Mouse (Mus musculus): ENCODE results near the gene Hist1h3d. TPM values are rescaled to one million over a fixed set of nuclear protein-coding genes. Genes with fewer than 3 reads are reported as not detected.

Gene Hist1h3d
- total and polyA plus RNA-seq, 2 experiments from 2014 or later: 0.96 to 173 TPM

DNA sequence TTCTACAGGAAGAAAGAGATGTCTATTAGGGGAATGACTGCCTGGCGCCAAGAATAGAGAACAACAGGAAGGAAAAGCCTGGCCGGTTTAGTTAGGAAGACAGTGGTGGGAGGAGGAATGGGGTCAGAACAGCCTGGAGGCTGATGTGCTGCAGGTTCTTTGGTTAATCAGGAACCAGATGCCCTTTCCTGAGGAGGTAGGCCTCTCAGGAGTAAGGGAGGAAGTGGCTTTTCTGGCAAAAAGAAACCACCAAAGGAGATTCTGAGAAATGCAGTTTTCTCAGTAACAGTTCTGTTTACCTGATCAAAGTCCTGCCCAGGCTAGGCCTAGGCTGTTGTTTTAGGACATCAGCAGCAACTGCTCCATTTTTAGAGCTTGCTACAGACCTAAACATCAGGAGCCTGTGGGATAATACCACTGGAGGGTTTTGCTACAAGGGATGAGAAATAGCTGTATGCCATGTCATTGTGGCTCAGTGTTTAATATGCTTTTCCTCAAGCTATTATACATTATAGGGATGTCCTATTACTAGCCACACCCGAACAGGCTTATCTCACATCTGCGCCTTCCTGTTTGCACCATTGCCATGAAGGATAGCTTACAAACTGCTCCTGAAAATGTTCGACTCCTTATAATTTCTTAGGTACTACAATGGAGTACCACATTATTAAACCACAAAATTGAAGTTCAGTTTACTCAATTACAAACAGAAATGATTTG lies 17.6 kb downstream of the Hist1h3d start:
- Histone ChIP-seq H3K9ac (replicated peaks; ENCODE audit: low read length) (no peak overlapping the region), H3K36me3 (ENCODE audit: insufficient read depth, low read length) (no peaks in the 10 kb centered on the region), H3K27me3 (ENCODE audit: insufficient read depth, low read length) (no peaks in the 10 kb centered on the region), H3K4me3 (ENCODE audit: low read length) (no peak overlapping the region), H3K27ac (no peak overlapping the region), H3K9me3 (ENCODE audit: low read length) (no peaks in the 10 kb centered on the region), H3K4me2 (ENCODE audit: low read depth, low read length) (no peak overlapping the region), H3K4me1 (ENCODE audit: insufficient read depth, low read length) (no peaks in the 10 kb centered on the region)
- TF ChIP-seq CTCF (IDR thresholded peaks at IDR 0.05; ENCODE audit: low read depth): no peak
- ATAC-seq (no peak), DNase-seq (ENCODE audit: low spot score) (no peak)
- 86% methylated on average over 5 of the region's 5 CpGs for WGBS

DNA sequence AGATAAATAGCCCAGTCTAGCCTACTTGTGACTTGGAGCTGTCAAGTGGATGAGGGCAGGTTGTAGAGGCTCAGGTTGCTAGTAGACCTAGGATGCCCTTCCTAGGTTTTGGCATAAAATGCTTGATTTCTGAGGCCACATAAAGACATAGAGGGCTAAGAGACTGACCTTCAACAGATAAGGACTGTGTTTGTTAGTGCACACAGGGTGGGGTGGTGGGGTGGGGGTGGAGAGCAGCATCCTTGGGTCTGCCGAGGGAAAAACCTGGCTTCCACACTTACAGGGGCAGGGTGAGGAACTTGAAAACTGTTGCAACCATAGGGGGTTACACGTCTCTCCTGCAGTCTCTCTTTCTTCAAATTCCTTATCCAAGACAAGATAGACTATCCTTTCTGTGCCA lies 19.6 kb downstream of the Hist1h3d start:
- DNase-seq (ENCODE audit: low spot score) (no peak), ATAC-seq (no peak)
- H3K27me3 ChIP-seq (ENCODE audit: insufficient read depth, low read length): no peaks in the 10 kb centered on the region
- no peaks in the 10 kb centered on the region for H3K36me3 ChIP-seq (ENCODE audit: insufficient read depth, low read length)
- H3K9me3 ChIP-seq (ENCODE audit: low read length): no peaks in the 10 kb centered on the region
- 78% methylated on average over 2 of the region's 2 CpGs for WGBS
- no peak overlapping the region for H3K27ac ChIP-seq
- H3K4me3 ChIP-seq (ENCODE audit: low read length): no peak overlapping the region
- H3K9ac ChIP-seq (replicated peaks; ENCODE audit: low read length): no peak overlapping the region
- H3K4me2 ChIP-seq (ENCODE audit: low read depth, low read length): no peak overlapping the region
- no peak for TF ChIP-seq CTCF (IDR thresholded peaks at IDR 0.05; ENCODE audit: low read depth)
- no peaks in the 10 kb centered on the region for H3K4me1 ChIP-seq (ENCODE audit: insufficient read depth, low read length)

DNA sequence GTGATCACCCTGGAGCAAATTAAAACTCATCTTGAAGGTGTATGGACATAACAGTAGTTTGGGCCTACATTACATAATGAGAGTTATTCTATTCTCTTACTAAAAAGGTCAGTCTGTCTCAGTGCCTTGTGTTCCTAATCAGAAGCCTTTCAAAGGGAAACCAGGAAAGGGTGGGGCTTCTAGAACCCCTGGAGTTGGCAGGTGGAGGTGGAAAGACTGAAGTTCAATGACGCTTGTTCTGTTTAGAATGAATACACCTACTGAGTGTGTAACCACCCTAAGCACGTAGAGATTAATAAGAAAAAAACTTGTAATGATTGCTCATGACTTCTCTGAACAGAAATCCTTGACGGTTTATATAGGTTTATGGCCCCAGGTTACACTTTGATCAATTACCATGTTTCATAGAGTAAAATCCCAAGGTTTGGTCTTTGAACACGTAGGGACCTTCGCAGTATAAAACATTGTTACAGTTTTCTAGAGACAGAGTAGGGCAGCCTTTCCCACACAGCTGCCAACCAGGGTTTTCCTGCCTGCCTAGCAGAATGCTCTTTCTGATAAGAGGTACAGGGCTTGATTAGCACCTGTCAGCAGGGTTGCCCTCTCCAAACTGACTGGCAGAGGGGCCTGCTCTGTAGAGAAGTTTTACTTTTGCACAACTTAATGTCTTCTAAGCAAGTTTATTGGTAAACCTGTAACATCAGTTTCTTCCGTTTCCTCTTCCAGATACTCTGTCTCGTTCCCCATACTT lies 20.2 kb downstream of the Hist1h3d start:
- DNase-seq (ENCODE audit: low spot score) (no peak), ATAC-seq (no peak)
- WGBS: 87% methylated on average over 7 of the region's 7 CpGs
- Histone ChIP-seq H3K9ac (replicated peaks; ENCODE audit: low read length) (no peak overlapping the region), H3K4me2 (ENCODE audit: low read depth, low read length) (no peak overlapping the region), H3K36me3 (ENCODE audit: insufficient read depth, low read length) (no peaks in the 10 kb centered on the region), H3K27me3 (ENCODE audit: insufficient read depth, low read length) (no peaks in the 10 kb centered on the region), H3K4me1 (ENCODE audit: insufficient read depth, low read length) (no peaks in the 10 kb centered on the region), H3K9me3 (ENCODE audit: low read length) (no peaks in the 10 kb centered on the region), H3K27ac (no peak overlapping the region), H3K4me3 (ENCODE audit: low read length) (no peak overlapping the region)
- TF ChIP-seq CTCF (IDR thresholded peaks at IDR 0.05; ENCODE audit: low read depth): no peak

DNA sequence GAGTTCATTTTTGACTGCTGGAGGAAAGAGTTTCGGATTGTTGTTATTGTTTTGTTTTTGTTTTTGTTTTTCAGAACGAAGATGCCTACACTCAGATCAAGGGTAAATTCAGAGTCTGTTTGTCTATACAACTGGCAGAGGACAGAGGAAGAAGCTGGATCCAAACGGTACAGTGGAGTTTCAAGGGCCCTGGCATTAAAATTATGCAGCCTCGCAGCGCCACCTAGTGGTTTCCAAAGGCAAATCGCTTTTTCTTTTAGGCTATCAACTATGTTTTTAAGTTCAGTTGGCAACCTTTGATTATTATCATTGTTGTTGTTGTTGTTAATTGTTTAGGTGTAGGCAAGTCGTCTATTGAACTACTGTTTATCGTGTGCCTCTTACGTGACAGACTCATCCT lies 22.4 kb downstream of the Hist1h3d start:
- 8% methylated on average over 9 of the region's 9 CpGs for WGBS
- TF ChIP-seq CTCF (IDR thresholded peaks at IDR 0.05; ENCODE audit: low read depth): peak; percentile 86
- DNase-seq (ENCODE audit: low spot score) (peak; percentile 84), ATAC-seq (no peak)
- H3K36me3 ChIP-seq (ENCODE audit: insufficient read depth, low read length): no peaks in the 10 kb centered on the region
- no peaks in the 10 kb centered on the region for H3K27me3 ChIP-seq (ENCODE audit: insufficient read depth, low read length)
- H3K9ac ChIP-seq (replicated peaks; ENCODE audit: low read length): no peak overlapping the region
- H3K4me2 ChIP-seq (ENCODE audit: low read depth, low read length): no peak overlapping the region
- no peaks in the 10 kb centered on the region for H3K9me3 ChIP-seq (ENCODE audit: low read length)
- no peaks in the 10 kb centered on the region for H3K4me1 ChIP-seq (ENCODE audit: insufficient read depth, low read length)
- H3K27ac ChIP-seq: no peak overlapping the region
- H3K4me3 ChIP-seq (ENCODE audit: low read length): no peak overlapping the region

DNA sequence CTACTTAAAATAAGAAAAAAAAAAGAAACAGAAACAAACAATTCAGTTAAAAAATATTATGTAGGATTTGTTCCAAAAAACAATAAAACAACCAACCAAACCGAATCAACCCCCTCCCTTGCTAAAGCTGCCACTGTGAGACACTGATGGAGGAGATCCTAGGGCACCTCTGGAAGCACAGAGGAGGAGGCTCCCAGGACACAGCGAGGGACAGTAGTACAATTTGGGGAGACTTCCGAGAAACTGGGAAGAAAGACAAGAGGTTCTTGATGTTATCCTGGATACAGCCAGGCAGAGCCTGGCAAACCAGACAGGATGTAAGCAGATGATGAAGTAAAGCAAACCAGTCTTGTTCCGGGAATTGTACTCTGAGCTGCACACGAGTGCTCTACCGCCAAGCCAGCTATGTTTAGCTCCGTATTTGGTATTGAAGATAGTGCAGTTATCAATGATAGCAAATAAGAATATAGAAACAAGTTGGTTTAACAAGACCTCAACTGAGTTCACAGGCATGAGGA lies 27.7 kb downstream of the Hist1h3d start:
- Histone ChIP-seq H3K9me3 (ENCODE audit: low read length) (no peaks in the 10 kb centered on the region), H3K36me3 (ENCODE audit: insufficient read depth, low read length) (no peaks in the 10 kb centered on the region), H3K27me3 (ENCODE audit: insufficient read depth, low read length) (no peaks in the 10 kb centered on the region), H3K9ac (replicated peaks; ENCODE audit: low read length) (no peak overlapping the region), H3K27ac (no peak overlapping the region), H3K4me1 (ENCODE audit: insufficient read depth, low read length) (no peaks in the 10 kb centered on the region), H3K4me2 (ENCODE audit: low read depth, low read length) (no peak overlapping the region), H3K4me3 (ENCODE audit: low read length) (no peak overlapping the region)
- ATAC-seq: no peak
- TF ChIP-seq CTCF (IDR thresholded peaks at IDR 0.05; ENCODE audit: low read depth): no peak
- no peak for DNase-seq (ENCODE audit: low spot score)
- WGBS: 85% methylated on average over 7 of the region's 7 CpGs

DNA sequence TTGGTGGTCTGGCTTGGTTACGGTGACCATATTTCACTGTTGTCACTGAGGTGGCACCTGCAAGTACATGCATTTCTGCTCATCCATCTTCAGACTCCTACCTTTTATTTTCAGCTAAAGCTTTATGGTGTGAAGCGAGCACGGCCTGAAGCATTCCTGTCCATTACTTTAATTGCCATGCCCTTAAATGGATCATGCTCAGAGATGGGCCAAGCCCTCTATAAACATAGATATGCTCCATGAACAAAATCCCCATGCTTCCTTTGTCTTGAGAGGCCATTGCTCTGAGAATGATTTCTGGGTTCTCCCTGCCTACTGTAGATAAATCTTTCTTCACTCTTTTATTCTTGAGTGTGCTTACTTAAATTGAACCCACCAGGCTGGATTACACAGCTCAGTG lies 28.9 kb downstream of the Hist1h3d start:
- no peak overlapping the region for H3K9ac ChIP-seq (replicated peaks; ENCODE audit: low read length)
- H3K4me3 ChIP-seq (ENCODE audit: low read length): no peak overlapping the region
- no peaks in the 10 kb centered on the region for H3K4me1 ChIP-seq (ENCODE audit: insufficient read depth, low read length)
- H3K36me3 ChIP-seq (ENCODE audit: insufficient read depth, low read length): no peaks in the 10 kb centered on the region
- H3K27ac ChIP-seq: no peak overlapping the region
- TF ChIP-seq CTCF (IDR thresholded peaks at IDR 0.05; ENCODE audit: low read depth): no peak
- 93% methylated on average over 3 of the region's 3 CpGs for WGBS
- ATAC-seq: no peak
- H3K9me3 ChIP-seq (ENCODE audit: low read length): no peaks in the 10 kb centered on the region
- H3K27me3 ChIP-seq (ENCODE audit: insufficient read depth, low read length): no peaks in the 10 kb centered on the region
- H3K4me2 ChIP-seq (ENCODE audit: low read depth, low read length): no peak overlapping the region
- no peak for DNase-seq (ENCODE audit: low spot score)

DNA sequence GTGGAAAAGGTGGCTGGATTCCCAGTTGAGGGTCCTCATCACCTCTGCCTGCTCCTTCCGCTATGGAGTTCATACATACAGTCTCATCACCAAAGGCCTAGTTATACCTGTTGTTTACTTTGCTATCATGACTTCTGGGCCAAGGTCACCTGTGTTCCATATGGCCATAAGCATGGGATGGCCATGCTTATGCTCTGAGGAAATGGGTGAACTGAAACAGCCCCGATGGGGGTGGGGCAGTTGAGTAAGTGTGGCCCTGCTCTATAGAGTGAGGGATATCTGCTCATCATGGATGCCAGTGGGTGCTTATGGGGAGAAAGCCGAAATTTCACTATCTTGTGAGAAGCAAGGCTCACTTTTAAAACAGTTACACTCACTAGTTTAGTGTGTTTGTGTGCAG lies 29.5 kb downstream of the Hist1h3d start:
- 91% methylated on average over 3 of the region's 3 CpGs for WGBS
- Histone ChIP-seq H3K27me3 (ENCODE audit: insufficient read depth, low read length) (no peaks in the 10 kb centered on the region), H3K4me1 (ENCODE audit: insufficient read depth, low read length) (no peaks in the 10 kb centered on the region), H3K4me3 (ENCODE audit: low read length) (no peak overlapping the region), H3K9me3 (ENCODE audit: low read length) (no peaks in the 10 kb centered on the region), H3K4me2 (ENCODE audit: low read depth, low read length) (no peak overlapping the region), H3K9ac (replicated peaks; ENCODE audit: low read length) (no peak overlapping the region), H3K27ac (no peak overlapping the region), H3K36me3 (ENCODE audit: insufficient read depth, low read length) (no peaks in the 10 kb centered on the region)
- no peak for TF ChIP-seq CTCF (IDR thresholded peaks at IDR 0.05; ENCODE audit: low read depth)
- ATAC-seq (no peak), DNase-seq (ENCODE audit: low spot score) (no peak)

Data from hindbrain, postnatal 0 days (tissue).